Mouse (Mus musculus) common myeloid progenitor, adult 5-6 weeks (primary cell): ENCODE measurements around the gene Acta1. TPM values are rescaled to one million over a fixed set of nuclear protein-coding genes. Genes with fewer than 3 reads are reported as not detected.

Source experiments
- ATAC-seq: replicated peaks from 2 replicates; pipeline ENCODE4 v1.8.0; 2016; ENCODE audit warnings: low read depth, mild to moderate bottlenecking, moderate TSS enrichment, inconsistent platforms; ENCODE audit not compliant: poor library complexity, severe bottlenecking
- total RNA-seq: library from RNA; stranded (forward); fragments of 200-1000, 187-1606 nt; gene quantifications from 2 replicates; pipeline ENCODE4 v1.2.3, GENCODE M21; 2017

Acta1 gene
- total RNA-seq, 1 experiment from 2014 or later = not detected

DNA sequence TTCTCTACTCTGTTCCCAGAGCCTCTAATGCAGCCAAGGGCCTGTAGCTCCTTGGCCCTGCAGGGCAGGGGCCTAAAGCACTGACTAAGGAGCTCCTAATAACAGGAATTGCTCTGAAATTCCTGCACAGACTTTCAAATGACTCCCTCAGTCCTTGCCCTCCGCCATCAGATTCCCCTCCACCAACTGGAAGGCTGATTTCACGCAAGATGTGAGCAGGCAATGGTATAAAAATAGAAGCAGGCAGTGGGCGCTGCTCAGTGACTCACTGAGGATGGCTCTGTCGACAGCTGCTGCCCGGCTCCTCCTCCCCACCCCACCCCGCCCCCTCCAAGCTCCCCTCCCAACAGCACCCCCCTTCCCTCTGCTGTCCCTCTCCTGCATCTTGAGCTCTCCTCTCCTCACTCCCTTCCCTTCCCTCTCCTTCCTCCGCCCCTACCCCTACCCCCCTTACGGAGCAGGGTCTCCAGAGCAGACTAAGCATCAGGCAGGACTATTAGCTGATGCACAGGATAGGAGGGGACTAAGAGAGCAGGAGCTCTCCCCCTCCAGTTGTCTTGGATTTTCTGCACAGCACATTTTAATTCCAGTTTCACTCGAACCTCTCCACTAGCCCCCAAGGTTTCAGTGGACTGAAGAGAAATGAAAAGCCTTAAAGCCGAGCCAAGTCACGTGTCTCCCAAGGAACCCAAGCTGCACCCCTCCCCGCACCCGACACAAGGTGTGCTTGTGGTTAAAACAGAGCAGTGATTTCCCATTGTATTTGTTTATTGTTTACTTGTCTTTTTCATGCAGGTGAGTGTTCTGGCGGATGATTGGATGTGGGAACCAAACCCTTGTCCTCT, 9.6 kb downstream of the Acta1 start:
- no peak for ATAC-seq

DNA sequence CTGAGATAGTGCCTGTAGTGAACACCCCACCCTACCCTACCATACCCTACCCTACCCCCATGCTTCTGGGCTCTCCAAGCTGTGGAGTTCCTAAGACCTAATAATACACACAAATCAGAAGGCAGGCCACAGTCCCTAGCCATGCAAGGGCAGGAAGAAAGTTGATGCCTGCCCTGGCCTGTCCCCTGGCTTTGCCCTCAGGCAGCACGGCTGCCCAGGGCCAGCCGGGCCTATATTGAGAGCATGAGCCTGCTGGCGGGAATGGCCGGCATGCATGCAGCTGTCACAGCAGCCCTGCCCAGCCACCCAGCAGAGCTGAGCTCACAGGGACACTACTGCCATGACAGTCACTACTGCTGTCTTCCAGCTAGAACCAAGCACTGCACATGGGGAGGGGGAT, 11.5 kb downstream of the Acta1 start:
- no peak for ATAC-seq

DNA sequence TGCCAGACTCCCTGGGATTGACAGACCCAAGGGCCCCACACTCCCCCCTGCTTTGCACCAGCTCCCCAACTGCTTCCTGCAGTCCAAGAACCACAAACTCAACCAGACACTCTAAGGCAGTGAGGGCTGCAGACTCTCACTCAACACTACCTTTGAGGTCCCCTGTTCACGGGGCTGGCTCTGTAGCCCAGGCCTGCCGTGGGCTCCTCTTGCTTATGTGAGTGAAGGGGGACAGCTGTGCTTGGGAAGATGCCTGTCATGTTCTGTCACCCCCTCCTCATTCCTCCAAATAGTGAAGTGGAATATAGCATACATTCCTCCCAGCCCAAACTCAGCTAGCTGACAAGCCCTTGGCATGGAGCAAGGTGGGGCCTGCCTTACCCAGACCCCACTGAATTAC, 12.1 kb downstream of the Acta1 start:
- no peak for ATAC-seq

DNA sequence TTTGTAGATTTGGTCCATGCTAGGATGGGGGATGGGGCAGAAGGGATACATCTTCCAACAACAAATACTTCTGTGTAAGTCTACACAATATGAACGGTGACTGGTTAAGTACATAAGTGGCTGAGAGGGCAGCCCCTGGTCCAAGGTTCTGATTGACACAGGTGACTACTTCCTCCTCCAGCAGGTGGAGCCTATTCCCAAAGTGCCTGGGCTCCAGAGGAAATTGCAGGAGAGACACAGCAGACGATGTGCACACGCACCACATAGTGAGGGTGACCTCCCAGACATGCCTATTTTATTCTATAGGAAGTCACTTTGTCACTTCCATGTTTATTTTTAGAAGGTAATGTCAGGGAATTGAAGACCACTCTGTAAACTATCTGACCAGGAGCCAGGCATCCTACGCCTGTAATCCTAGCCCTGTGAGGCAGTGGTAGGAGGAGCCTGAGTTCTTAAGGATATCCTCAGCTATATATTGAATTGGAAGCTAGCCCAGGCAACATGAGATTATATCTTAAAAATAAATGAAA, 13.7 kb downstream of the Acta1 start:
- no peak for ATAC-seq

DNA sequence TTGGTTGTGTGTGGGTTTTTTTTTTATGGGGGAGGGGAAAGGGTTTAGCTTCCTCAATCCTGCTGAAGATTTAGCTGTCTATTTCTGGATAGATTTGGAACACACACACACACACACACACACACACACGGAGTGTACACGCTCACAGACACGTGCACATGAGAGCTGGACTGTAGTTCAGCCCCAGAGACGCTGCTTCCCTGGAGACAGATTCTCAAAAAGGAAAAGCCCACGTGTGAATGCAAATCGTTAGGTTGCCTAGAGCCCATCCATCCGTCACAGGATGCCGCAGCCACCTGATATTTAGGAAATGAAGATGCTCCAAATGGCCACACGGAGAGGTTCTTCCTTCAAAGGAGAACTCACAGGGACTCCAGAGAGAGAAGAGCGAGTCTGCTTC, 14.3 kb downstream of the Acta1 start:
- ATAC-seq = no peak

DNA sequence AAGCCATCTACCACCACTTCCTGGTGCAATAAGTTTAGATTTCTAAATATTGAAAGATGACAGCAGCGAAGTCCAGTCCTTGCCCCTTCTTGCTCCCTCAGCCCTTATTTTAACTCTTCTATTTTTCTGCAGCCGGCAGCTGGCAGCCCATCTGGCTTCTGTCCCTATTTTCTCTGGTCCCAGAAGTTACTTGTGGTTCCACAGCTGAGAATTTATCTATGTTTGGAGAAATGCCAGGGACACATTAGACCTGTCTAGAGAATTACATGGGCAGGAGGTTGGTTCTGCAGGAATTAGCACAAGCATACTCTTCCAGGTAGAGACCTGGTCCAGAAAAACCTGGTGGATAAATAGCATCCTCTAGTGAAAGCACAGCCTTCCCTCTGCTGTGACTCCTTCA, 16.7 kb downstream of the Acta1 start:
- ATAC-seq = no peak

DNA sequence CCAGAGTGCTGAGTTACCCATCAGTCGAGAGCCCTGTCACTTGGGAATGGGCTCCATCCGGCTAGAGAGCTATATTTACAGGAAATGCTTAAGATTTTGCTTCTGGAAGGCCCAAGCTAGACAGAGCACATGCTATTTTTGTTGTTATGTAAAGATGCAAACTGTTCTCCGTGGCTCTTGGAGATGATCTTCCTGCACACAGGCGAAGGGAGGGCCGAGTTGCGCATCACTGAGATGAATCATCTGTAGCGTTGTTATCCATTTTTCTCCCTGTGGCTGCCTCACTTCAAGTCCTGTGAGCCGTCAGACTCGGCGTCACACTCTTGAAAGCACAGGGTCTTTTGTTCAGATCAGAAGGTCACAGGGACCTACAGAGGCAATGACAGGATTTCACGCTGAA, 20.2 kb downstream of the Acta1 start:
- ATAC-seq = no peak

DNA sequence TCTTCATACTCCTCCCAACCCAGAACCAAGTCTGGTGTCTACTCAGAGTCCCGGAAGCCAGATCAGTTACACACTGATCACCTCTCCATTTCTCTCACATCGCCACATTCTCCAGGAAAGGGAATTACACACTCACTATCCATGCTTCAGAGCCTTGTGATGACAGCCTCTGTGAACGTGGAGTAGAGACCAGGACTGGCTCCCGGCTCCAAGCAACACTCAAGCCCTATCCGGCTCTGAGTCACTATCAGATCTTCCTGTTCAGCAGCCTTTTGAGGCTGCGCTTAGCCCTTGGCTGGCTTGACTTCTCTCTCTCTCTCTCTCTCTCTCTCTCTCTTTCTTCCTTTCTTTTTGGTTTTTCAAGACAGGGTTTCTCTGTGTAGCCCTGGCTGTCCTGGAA, 21.2 kb downstream of the Acta1 start:
- ATAC-seq = no peak

DNA sequence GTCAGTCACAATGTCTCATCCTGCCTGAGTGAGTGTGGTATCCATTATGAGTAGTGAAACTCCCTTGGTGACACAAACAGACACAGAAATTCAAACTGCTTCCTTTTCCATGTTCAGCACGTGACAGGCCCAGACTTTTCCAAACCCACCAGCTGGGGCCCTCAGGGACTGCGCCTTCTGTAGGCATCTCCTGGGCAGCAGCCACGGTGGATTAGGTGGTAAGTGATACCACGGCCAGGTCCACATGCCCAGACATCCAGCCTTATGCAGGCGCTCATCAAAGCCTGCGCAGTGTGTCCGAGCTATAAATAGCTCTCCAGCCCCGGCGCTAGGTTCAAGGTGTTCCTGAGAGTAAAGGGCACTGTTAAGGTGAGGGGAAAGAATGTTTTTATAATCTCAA, 22.5 kb downstream of the Acta1 start:
- no peak for ATAC-seq

DNA sequence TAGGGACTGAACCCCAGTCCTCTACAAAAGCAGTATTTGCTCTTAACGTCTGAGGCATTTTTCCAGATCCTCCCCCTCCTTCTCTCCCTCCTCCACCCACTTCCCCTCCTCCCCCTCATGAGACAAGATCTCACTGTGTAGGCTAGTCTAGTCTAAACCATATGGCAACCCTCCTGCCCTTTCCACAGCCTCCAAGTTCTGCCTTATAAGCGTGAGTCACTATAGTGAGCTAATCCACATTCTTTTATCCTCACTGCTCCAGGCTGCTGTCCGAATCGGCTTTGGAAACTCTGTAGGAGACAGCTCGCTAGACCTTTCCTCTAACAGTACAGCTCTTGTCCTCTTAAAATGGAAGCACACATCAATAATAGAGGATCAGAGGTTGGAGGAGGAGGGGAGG, 27.6 kb downstream of the Acta1 start:
- ATAC-seq = no peak

DNA sequence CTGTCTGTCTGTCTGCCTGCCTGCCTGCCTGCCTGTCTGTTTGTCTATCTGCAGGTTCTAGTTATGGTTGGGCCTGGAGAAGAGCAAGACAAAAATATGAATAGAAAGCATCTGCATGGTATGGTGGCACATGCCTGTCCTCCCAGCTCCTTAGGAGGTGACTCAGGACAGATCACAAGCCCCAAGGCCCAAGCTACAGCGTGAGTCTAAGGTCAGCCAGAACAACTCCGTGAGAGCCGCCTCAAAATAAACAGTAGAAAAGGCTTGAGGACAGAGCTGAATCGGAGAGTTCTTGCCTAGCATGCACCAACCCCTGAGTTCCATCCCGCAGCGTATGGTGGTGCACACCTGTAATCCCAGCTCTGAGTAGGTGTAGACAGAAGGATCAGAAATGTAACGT, 28.8 kb downstream of the Acta1 start:
- no peak for ATAC-seq

DNA sequence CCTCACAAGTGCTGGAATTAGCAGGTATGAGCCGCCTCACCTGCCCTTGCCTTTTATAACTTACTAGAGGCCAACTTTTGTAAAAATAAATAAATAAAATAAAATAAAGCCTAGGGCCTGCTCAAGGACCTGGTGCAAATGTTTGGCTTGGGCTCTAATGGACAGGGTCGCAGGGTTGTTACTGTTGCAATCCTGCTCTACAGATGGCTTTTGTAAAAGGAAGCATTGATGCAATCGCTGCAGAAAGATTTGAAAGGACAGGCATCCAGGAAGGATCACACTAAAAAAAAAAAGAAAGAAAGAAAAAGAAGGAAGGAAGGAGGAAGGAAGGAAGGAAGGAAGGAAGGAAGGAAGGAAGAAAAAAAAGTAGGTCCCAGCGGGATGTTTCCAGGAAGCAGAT, 34.2 kb downstream of the Acta1 start:
- no peak for ATAC-seq

DNA sequence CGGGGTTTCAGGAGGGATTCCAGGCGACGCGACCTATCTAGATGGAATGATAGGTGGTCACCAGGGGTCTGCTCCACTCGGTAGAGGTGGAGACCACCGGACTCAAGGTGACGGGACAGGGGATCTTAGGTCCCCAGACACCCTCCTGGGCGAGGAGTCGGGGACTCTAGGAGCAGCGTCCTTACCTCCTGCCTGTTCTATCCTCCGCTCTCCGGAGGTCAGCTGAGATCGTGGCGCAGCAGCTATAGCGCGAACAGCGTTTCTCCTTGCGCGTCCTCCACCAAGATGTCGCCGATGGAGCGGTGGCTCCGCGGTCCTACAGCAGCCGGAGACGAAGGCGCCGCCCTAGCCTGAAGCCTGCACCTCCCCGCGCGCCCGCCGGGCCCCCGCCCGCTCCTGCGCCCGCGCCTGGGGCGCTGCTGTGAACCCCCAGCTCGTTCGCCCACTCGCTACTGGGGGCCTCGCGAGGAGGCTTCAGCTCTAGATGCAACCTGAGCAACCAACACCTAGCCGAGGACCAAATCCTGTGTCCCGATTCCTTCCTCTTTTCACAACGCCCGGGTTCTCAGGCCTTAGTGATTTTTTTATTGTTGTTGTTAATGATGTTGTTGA, 34.8 kb downstream of the Acta1 start, which contains the start of gene Ccsap:
Gene Ccsap (minus strand): TSS at position 562 of the 612 bp plus-strand sequence.
- peak; percentile 43 for ATAC-seq

DNA sequence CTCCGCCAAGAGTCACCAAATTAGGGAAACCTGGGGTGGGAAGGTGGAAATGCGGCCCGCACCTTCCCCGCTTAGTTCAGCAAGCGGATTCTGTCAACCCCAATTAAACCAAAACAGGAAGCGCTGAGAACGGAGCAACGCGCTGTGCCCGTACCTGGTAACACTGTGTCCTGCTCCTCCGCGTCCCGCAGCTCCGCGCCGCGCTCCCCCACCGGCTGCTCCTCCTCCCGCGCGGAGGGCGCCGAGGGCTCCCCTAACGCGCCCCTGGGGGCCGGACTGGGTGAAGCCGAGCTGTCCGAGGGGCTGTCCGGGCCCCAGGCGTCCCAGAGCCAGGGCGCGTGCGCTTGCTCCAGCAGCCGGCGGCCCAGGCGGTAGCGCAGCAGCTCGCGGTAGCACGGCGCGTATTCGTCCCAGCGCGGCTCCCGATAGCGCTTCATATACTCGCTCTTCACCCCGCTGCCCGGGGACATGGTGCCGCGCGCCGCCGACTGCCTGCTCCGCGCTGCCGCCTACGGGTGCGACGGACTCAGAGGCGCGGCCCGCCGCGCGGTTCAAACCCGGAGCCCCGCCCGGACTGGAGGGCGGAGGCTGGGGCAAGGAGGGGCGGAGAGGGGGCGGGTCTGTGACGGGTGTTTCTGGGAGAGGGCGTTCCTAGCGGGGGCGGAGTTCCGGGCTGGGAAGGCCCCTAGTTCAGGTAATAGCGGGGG, 35.5 kb downstream of the Acta1 start:
- ATAC-seq = peak; percentile 85

DNA sequence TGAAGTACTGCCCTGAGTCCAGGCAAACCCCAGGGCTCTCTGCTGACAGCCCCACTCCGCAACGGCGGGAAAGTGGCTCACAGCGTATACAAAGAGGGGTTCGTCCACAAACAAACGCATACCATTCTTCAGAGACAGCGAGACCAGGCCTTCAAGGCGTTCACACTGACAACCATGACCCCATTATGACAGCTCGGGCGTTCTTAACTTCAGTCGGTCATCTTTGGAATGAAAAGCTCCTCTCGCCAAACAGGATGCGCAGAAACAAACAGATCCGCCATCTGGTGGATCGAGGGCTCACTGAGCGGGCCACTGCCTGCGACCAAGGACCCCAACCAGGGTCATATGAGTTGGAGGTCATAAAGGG, 36.0 kb downstream of the Acta1 start:
- ATAC-seq = peak; percentile 20; the same call in 1 of the 2 replicates

DNA sequence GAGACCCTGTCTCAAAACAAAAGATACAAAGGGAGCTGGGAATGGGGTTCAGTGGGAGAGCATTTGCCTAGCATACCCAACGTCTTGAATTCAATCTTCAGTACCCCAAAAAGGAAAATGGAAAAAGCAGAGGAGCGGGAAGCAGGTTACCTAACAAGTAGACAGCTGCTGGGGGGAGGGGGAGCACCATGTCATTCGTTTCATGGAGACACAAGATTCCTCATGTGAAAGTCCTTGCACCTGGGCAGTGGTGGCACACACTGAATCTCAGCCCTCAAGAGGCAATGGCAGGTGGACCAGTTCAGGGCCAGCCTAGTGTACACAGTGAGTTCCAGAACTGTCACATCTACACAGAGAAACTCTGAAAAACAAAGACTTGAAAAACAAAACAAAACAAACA, 37.2 kb downstream of the Acta1 start:
- ATAC-seq = no peak

DNA sequence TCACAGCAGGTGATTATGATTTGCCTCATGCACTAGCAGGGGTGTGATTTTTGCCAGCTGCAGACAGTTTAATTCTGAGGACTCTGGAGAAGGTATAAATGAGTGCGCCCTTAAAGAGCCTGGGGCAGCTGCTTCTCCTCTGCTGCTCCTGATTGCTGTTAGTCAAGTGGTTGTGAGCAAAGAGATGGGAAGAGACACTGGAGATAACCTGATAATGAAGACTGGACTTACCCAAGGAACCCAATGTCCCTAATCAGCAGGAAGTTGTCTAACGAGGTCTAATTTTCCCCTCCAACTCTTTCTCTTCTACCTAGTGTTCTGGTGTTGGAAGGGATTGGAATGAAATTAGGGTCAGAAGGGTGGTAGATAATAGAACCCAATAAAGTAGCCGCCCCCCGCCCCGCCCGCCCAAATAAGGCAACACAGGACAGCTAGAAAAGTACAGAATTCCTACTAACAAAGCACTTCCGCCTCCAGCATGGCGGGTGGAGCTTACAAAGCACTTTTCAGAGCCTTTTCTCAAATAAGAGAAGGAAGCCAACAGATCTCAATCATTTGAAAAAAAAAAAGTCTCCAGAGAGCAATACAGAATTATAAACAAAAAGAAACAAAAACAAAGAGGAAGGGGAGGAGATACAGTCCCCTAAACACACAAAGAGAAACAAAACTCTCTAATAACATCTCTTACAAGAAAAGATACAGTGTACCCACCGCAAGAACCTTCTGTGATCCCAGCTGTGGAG, 39.6 kb downstream of the Acta1 start:
- no peak for ATAC-seq

DNA sequence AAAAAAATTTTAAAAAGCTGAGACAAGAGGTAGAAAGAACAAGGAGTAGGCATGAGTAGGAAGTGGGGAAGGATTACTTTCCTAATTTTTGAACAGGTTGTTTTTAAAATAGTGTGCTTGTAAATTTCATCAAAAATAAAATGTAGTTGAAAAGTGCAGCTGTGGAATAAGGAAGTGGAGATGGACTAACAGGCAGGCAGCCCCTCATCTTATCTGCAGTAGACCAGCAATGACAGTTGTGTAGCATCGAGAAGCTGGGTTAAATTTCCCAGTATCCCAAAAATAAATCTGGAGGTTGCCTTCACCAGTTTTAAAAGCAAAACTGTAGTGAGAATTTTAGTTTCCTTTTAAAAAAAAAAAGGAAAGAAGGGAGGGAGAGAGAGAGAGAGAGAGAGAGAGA, 40.3 kb downstream of the Acta1 start:
- no peak for ATAC-seq

DNA sequence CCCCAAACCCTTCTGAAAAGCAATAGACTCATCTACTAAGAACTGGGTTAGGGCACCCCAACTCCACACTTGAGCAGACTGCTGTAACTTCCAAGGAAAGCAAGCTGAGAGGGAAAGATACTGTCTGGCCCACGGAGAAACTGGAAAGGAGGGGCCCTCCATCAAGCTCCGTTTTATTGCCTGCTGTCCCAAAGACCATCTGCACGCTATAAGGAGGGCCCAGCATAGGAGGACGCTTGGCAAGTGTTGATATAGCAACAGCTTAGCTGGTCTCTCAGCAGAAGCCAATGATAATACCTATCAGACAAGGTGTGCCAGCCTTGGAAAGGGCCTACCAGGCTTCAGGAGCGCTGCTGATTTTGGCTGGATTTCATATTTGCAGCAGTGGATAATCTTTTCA, 43.0 kb downstream of the Acta1 start:
- ATAC-seq = no peak

DNA sequence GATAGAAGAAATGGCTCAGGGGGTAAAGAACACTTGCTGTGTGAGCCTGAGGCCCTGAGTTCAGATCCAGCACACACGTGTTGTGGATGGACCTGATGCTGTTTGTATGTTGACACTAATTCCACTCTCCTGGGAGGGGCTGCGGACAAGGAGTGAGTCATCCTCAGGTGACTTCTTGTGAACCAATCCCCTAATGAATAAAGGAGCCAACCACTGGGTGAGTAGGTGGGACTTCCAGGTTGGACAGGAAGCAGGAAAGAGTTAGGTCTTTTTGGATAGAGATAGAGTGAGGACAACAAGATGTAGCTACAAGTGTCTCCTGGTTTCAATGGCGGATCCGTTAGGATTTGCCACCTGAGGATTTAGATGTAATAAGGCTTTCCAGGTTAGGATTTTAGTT, 45.2 kb downstream of the Acta1 start:
- no peak for ATAC-seq
